Mouse (Mus musculus) cerebellum, adult 11 months (tissue): ENCODE measurements at regions not wholly inside any gene's neighbourhood (a gene's known extent, or its start where the extent isn't known, plus 50 kb on each side); places are given as distances from the start of the nearest gene placed in this dataset.

Experiments used
- DNase-seq: peaks from one replicate; pipeline ENCODE4 v3.0.0; 2022

DNA sequence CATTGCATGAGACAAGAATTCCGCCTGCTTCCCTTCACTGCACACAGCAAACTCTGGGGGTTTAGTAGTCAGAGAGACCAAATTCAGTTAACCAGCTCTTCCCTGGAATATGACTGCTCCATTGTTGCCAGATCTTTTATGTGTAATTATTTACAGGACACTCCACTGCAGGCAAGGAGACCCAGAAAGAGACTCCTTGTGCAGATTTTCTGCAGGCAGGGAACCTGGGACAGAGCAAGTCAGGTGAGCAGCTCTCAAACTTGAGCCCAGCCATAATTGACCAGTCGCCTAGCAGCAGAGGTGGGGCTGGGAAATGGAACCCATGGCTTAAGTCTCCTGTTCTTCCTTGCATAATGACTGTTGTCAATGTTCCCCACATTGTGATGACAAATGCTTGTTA, 324.2 kb downstream of the Ice1 start:
- no peak for DNase-seq

- DNase-seq, result no peak
Measured at GRCm38 (mm10) chr13:70323537-70323936, 313.9 kb downstream of the Ice1 start.

DNA sequence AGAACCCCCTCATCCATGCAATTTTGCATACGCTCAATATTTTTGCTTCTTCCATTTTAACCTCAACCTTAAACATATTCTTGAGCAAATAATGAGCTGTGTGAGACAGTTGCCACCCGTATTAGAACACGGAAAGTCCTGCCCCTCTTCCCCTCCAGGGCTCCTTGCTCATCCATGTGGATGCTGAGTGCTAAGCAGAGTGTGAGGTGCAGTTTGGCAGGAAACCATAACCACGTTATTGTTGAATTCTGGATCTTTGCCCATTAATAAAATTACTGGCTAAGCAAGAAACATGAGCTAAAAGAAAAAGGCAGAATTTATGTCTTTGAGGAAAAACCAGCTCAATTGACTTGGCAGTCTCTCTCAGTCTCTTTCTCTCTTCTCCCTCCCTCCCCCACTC, 301.4 kb downstream of the Ice1 start:
- DNase-seq, result no peak

DNA sequence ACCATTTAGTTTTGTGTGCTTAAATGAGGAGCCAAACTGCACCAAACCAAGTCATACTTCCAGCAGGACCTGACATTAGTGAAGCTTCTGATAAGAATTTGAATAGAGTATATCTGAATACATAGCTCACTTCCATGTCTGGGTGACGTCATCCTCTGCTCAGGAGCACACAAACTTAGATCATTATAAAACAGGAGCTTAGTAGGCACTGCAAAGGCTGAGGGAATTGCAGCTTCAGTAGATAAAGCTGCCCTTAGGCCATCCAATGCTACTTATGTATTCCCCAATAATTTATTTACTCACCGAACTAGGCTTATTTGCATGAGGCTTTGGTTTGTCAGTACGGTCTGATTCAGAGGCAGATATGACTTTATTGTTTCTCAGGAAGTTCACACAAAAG, 297.0 kb downstream of the Ice1 start:
- DNase-seq, result no peak

- no peak for DNase-seq
Measured at GRCm38 (mm10) chr13:70343191-70343734, 294.2 kb downstream of the Ice1 start.

DNA sequence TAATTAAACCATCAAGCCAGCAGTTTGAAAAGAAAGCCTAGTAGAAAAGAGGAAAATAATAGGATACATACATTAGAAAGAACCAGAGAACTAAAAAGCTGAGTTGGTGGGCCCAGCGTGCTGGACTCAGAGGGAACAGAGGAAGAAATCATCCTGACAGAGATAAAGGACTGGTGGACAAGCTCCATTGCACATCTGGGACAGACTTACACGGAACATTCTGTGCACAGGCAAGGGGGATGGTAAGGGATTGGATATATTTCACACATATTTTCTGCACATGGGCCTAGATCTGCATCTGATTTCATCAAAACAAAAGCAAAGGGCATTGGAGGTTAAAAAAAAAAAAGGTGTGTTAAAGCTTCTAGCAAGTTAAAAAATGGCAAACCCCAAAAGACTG, 293.5 kb downstream of the Ice1 start:
- DNase-seq, result no peak

- no peak for DNase-seq
Measured at GRCm38 (mm10) chr13:70344311-70344710, 293.1 kb downstream of the Ice1 start.

DNA sequence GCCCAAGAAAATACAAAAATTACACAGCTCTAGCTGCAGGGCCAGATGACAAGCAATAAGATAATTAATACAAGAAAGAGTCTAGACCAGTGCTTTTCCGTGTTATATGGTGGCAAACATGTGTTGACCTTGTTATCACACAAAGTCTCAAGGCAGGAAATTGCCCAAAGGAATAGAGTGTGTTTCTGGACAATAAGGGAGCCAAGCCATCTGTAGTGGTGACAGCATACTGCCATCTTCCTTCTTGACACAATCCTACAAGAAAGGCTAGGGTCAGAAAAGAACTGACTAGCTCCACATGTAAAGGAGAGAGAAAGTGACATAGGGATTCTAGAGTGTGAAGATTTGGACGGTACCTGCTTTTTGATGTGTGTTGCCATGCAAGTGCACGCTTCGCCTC, 289.0 kb downstream of the Ice1 start:
- DNase-seq, result no peak

DNA sequence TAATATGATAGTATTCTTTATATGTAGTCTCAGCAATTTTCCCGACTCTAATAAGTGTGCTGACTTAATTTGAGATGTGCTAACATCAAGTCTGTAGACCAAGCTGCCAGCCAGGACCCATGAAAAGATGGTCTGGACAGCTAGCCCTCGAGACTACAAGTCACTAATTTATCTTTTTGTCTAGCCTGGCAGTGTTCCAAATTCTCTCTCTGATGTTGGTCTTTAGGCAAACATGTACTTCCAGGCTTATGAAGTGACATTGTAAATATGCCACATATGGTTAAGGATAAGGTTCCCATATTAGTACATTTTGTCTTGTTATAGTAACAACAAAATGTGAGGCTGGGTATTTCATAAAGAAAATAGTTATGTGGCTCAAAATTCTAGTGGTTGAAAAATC, 288.5 kb downstream of the Ice1 start:
- no peak for DNase-seq

GRCm38 (mm10) chr13:70369647-70370046, 267.8 kb downstream of the Ice1 start:
- no peak for DNase-seq

DNA sequence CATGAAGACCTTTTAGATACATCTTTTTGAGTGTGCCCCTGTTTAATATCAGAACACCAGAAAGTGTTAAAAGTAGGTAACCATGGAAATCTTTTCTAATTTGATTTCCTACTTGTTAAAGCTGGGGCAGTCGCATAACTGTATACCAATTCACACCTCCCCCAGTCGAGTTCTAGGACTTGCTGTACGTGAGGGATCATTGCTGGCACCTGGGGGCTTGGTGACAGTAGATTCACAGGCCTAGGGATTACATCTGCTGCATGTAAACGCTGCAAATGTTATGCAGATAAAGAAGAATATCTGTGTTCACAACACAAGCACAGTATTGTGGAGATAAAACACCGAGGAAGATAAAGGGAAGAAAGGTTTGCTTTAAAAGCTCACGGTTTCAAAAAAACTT, 256.7 kb downstream of the Ice1 start:
- DNase-seq, result no peak

DNA sequence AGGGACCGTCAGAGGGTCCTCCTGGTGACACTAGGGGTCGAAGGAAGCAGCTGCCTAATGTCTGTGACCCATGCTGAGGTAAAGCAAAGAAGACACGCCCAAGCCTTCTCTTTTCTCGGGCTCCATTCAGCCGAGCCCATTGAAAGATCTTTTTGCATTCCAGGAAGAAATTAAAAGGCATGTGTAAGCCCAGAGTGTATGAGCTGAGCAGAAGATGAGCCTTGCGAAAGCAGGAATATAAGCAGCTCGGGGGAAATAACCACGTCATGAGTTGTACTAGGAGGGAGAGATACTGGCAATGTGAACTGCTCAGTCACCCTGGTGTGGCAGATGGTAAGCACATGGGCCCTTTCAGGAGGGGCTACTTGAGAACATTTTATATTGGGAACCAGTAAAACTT, 252.1 kb downstream of the Ice1 start:
- DNase-seq, result no peak

DNA sequence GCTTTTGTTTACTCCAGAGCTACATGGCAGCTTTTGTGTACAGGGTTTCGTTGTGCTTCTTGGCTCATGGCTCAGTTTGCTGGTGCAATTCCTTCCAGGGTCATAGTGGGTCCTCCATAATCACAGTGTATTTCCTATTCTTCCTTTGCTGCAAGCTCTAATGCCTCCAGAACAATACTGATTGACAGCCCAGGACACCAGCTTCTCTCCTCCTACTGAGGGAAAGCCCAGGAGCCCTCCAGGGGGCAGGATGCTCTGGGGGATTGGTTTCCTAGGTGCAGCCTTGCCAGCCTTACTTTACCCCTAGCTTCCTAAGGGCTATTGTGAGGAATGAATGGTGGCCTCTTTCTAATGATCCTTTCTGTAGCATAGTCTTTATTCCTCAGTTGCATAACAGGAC, 224.6 kb downstream of the Ice1 start:
- no peak for DNase-seq

DNA sequence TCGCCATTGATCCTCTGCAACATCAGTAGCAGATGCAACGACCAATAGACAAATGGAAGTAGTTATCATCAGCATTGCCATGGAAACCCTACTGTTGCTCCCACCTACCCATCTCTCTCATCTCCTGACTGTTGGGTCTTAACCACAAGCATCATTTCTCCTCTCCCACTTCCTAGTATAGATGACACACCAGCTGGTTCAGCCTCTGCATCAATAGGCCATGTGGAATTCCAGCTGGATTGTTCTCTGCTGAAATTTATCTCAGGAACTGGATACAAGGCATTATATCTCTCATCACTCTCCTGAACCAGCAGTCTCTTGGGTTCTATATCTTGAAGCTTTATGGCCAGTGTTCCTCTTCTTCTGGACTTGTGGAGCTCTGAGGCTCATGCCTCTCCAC, 219.3 kb downstream of the Ice1 start:
- no peak for DNase-seq

GRCm38 (mm10) chr13:70439419-70439818, 198.0 kb downstream of the Ice1 start:
- no peak for DNase-seq

GRCm38 (mm10) chr13:70446940-70447339, 190.5 kb downstream of the Ice1 start:
- no peak for DNase-seq

DNA sequence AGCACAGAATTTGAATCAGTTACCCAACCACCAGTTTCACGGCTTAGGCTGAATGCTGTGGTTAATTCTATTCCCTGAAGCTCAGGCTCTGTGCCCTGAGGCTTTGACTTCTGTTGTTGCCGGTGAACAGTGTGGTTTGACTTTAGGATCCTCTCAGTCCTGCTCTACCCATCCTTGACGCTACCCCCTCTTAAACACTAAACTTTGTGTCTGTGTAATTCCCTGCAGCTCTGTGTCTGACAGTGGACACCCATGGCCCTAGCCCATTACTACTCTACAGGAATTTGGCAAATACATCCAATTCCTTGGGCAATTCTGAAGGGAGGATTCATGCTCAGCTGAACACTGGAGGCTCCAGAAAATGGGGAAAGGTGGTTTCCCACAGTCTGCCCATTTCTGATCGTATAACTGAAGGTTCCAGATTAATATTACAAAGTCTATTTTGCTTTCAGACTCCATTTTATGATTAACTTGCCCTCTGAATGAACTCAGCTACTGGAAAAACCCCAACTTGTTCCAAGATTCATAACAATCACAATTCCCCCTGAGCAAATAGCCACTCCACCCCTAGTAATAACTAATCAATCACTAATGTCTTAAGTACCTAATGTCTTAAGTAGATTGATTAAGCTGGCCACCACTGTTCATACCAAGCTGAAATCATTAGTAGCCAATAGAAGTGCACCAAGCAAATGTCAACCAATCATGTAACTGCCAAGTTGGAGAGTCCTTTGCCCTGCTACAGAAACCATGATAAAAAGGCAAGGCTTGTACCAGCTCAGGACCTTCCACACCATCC, 182.6 kb downstream of the Ice1 start:
- no peak for DNase-seq

DNA sequence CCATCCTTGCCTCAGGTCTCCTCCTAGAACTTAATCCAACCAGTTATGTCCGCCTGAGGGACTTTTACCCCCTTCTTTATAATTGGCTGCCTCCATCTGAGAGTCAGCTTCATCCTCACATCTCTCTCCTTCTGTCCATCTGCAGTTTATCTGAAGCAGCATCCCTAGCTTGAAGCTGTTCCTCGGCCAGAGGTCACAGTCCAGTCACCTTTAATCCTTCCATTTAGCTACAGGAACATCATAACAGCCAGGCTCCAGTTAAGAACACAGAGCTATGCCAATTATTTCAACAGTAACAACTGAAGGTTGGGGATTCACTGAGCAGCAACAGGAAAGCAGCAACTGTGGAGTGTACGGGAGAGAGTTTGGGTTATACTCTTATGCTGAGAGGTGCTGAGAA, 179.0 kb downstream of the Ice1 start:
- DNase-seq, result no peak

- DNase-seq, result no peak
Measured at GRCm38 (mm10) chr13:70464996-70465395, 172.4 kb downstream of the Ice1 start.

- no peak for DNase-seq
Measured at GRCm38 (mm10) chr13:70474746-70475145, 162.7 kb downstream of the Ice1 start.

- peak; percentile 48 for DNase-seq
Measured at GRCm38 (mm10) chr13:70475366-70475765, 162.1 kb downstream of the Ice1 start.

DNA sequence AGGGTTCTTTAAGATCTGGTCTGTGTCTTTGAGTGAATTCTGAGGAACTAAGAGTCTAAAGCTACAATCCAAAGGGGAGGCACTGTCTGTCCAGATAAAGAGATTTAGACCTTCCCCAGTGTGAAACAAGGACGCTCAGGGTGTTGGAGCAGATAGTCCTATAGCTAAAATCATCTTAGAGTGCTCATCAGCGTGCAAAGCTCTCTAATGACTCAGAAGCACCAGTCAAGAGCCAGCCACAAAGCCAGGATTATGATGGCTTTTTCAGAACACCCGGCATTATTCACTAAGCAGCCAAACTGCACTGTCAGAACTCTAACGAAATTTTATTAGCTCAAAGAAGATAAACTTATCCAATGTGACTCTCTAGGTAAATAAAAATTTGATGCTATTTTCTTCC, 138.1 kb downstream of the Ice1 start:
- no peak for DNase-seq
